Mouse (Mus musculus): Measurements from ENCODE around the gene Tmem230.
A peak's percentile ranks its signal among the peaks of the same experiment; 100 is the strongest.
"Not testable (repeated sequence)": the region's sequence is repeated elsewhere in the genome, so short reads cannot be mapped to it uniquely, and the experiment has no call there.

Gene Tmem230

GRCm38 (mm10) chr2:132272694-132273389 is 25.2 kb upstream of the Tmem230 start:
- no peak for DNase-seq (ENCODE audit: low read depth, low spot score)

- DNase-seq (ENCODE audit: low read depth, low spot score) = no peak
Observed at GRCm38 (mm10) chr2:132270331-132270951, 22.8 kb upstream of the Tmem230 start.

- DNase-seq (ENCODE audit: low read depth, low spot score) = no peak
Observed at GRCm38 (mm10) chr2:132269217-132269616, 21.6 kb upstream of the Tmem230 start.

- no peak for DNase-seq (ENCODE audit: low read depth, low spot score)
Observed at GRCm38 (mm10) chr2:132266086-132266485, 18.5 kb upstream of the Tmem230 start.

GRCm38 (mm10) chr2:132265196-132265595 is 17.6 kb upstream of the Tmem230 start:
- DNase-seq (ENCODE audit: low read depth, low spot score) = no peak

GRCm38 (mm10) chr2:132264266-132264710 is 16.7 kb upstream of the Tmem230 start:
- no peak for DNase-seq (ENCODE audit: low read depth, low spot score)

GRCm38 (mm10) chr2:132263421-132264265 is 16.0 kb upstream of the Tmem230 start:
- no peak for DNase-seq (ENCODE audit: low read depth, low spot score)

GRCm38 (mm10) chr2:132262879-132263398 is 15.3 kb upstream of the Tmem230 start, which contains the start of gene Cds2:
Gene Cds2, plus strand, starts transcription at chr2:132263148.
- DNase-seq (ENCODE audit: low read depth, low spot score) = peak; percentile 97

GRCm38 (mm10) chr2:132262175-132262574 is 14.6 kb upstream of the Tmem230 start:
- no peak for DNase-seq (ENCODE audit: low read depth, low spot score)

GRCm38 (mm10) chr2:132260601-132261000 is 13.0 kb upstream of the Tmem230 start:
- DNase-seq (ENCODE audit: low read depth, low spot score) = no peak

- DNase-seq (ENCODE audit: low read depth, low spot score) = no peak
Observed at GRCm38 (mm10) chr2:132257350-132258068, 9.9 kb upstream of the Tmem230 start.

- no peak for DNase-seq (ENCODE audit: low read depth, low spot score)
Observed at GRCm38 (mm10) chr2:132253603-132254002, 6.0 kb upstream of the Tmem230 start.

GRCm38 (mm10) chr2:132252542-132253528 is 5.2 kb upstream of the Tmem230 start, which contains the start of gene Pcna:
Gene Pcna, minus strand, starts transcription at chr2:132253314.
- peak; percentile 95 for DNase-seq (ENCODE audit: low read depth, low spot score)

GRCm38 (mm10) chr2:132251911-132252310 is 4.3 kb upstream of the Tmem230 start:
- DNase-seq (ENCODE audit: low read depth, low spot score) = no peak

GRCm38 (mm10) chr2:132243370-132243769 is 4.2 kb downstream of the Tmem230 start:
- DNase-seq (ENCODE audit: low read depth, low spot score) = no peak

- DNase-seq (ENCODE audit: low read depth, low spot score) = not testable (repeated sequence)
Observed at GRCm38 (mm10) chr2:132240457-132240856, 7.2 kb downstream of the Tmem230 start.

GRCm38 (mm10) chr2:132239434-132239833 is 8.2 kb downstream of the Tmem230 start:
- not testable (repeated sequence) for DNase-seq (ENCODE audit: low read depth, low spot score)

GRCm38 (mm10) chr2:132235975-132236374 is 11.6 kb downstream of the Tmem230 start:
- no peak for DNase-seq (ENCODE audit: low read depth, low spot score)

- DNase-seq (ENCODE audit: low read depth, low spot score) = no peak
Observed at GRCm38 (mm10) chr2:132235291-132235690, 12.3 kb downstream of the Tmem230 start.
